In the genomic region with DNA sequence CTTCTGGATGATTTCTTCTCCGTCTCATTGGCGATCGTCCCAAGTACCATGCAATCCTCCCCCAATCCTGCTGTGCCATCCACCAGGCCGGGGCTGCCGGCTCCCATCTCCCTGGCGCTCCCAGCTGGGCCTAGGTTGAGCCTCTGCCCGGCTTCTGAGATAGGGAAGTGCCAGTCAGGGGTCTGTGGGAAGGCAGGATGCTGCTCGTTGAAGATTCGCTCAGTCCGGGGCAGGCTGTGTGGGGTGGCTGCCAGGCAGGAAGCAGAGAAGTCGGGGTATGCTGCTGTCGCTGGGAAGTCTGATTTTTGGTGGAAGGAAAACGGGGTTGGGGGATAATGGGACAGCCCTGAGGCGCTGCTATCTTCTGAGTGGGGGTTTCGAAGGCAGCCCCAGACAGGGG, we compare ENCODE assay signal across 12 mouse cellular contexts. TPM values are rescaled to one million over a fixed set of nuclear protein-coding genes. Genes with fewer than 3 reads are reported as not detected.
A peak's percentile ranks its signal among the peaks of the same experiment; 100 is the strongest.
DNase-seq lines count a peak whose midpoint lies in the region; ATAC-seq and TF ChIP-seq lines count a peak whose summit lies in the region.
"Had no signal": no experiment of that assay in that cellular context is flagged by ENCODE, and none has a peak within 500 bp of the region (broad histone marks: within the 10 kb centered on the region; RNA-seq: fewer than 3 reads in every experiment).

No protein-coding gene starts in this region.

- peak overlapping the region; percentile 20; the same call in 1 of the 2 replicates for H3K4me3 ChIP-seq in E14TG2a.4 (replicated peaks; ENCODE audit: low read length)
- peak overlapping the region; percentile 38 for H3K4me3 ChIP-seq in heart, embryonic 12.5 days
- no peak overlapping the region for H3K4me3 ChIP-seq in hindbrain, embryonic 10.5 days
- H3K4me3 ChIP-seq in forebrain, postnatal 0 days (ENCODE audit: low read depth, low read length): no peak overlapping the region
- H3K4me3 ChIP-seq: hindbrain, embryonic 15.5 days had no signal

- H3K9ac ChIP-seq in heart, embryonic 12.5 days: peak overlapping the region; percentile 75
- no peak overlapping the region for H3K9ac ChIP-seq in forebrain, postnatal 0 days
- H3K9ac ChIP-seq: hindbrain, embryonic 15.5 days had no signal

- peaks cover 96% of the 10 kb centered on the region for H3K4me1 ChIP-seq in E14TG2a.4 (replicated peaks; ENCODE audit: low read depth, low read length)
- peaks cover 60% of the 10 kb centered on the region for H3K4me1 ChIP-seq in heart, embryonic 12.5 days (replicated peaks)
- peaks cover 65% of the 10 kb centered on the region for H3K4me1 ChIP-seq in hindbrain, embryonic 10.5 days (replicated peaks)
- peaks cover 13% of the 10 kb centered on the region for H3K4me1 ChIP-seq in forebrain, postnatal 0 days (ENCODE audit: insufficient read depth)

- 30% methylated on average over 15 of the region's 15 CpGs for WGBS in heart, embryonic 12.5 days
- WGBS in hindbrain, embryonic 10.5 days: 35% methylated on average over 15 of the region's 15 CpGs
- WGBS in forebrain, postnatal 0 days: 37% methylated on average over 15 of the region's 15 CpGs

- peaks cover 38% of the 10 kb centered on the region for H3K27me3 ChIP-seq in E14TG2a.4 (ENCODE audit: insufficient read depth, low read length)
- H3K27me3 ChIP-seq in heart, embryonic 12.5 days (replicated peaks): peaks cover 12% of the 10 kb centered on the region; the same call in 1 of the 2 replicates
- peaks cover 55% of the 10 kb centered on the region for H3K27me3 ChIP-seq in hindbrain, embryonic 10.5 days (ENCODE audit: insufficient read depth, poor library complexity, severe bottlenecking)
- no peaks in the 10 kb centered on the region for H3K27me3 ChIP-seq in forebrain, postnatal 0 days (ENCODE audit: insufficient read depth, low read length)

- peak; percentile 31; the same call in 1 of the 2 replicates for ATAC-seq in heart, embryonic 12.5 days (ENCODE audit: insufficient number of reproducible peaks, low FRiP score)
- no peak for ATAC-seq in forebrain, postnatal 0 days

- H3K36me3 ChIP-seq in E14TG2a.4 (ENCODE audit: insufficient read depth, low read length): no peaks in the 10 kb centered on the region
- H3K36me3 ChIP-seq in heart, embryonic 12.5 days: no peaks in the 10 kb centered on the region
- no peaks in the 10 kb centered on the region for H3K36me3 ChIP-seq in hindbrain, embryonic 10.5 days
- H3K36me3 ChIP-seq in forebrain, postnatal 0 days (ENCODE audit: insufficient read depth): no peaks in the 10 kb centered on the region
- H3K36me3 ChIP-seq: hindbrain, embryonic 15.5 days had no signal

- H3K9me3 ChIP-seq in E14TG2a.4 (ENCODE audit: low read length): peaks cover 2% of the 10 kb centered on the region; the same call in 1 of the 2 replicates
- no peaks in the 10 kb centered on the region for H3K9me3 ChIP-seq in heart, embryonic 12.5 days (replicated peaks)
- H3K9me3 ChIP-seq in hindbrain, embryonic 10.5 days: no peaks in the 10 kb centered on the region
- H3K9me3 ChIP-seq in forebrain, postnatal 0 days (ENCODE audit: low read length): no peaks in the 10 kb centered on the region
- H3K9me3 ChIP-seq: hindbrain, embryonic 15.5 days had no signal

- H3K27ac ChIP-seq in heart, embryonic 12.5 days (ENCODE audit: poor library complexity, severe bottlenecking): peak overlapping the region; percentile 67; the same call in 1 of the 2 replicates
- H3K27ac ChIP-seq in hindbrain, embryonic 10.5 days: no peak overlapping the region
- no peak overlapping the region for H3K27ac ChIP-seq in forebrain, postnatal 0 days (ENCODE audit: low read depth, low read length)
- H3K27ac ChIP-seq: hindbrain, embryonic 15.5 days had no signal

- intact Hi-C loops in heart, postnatal 25 days (cut with DNase I): loop anchor here (5.0 kb wide), 1 partner anchor 61 kb away; no protein-coding TSS in a partner anchor

- H3K4me2 ChIP-seq in heart, embryonic 12.5 days: peak overlapping the region; percentile 58
- no peak overlapping the region for H3K4me2 ChIP-seq in forebrain, postnatal 0 days (ENCODE audit: low read depth)
- H3K4me2 ChIP-seq: hindbrain, embryonic 15.5 days had no signal

- DNase-seq in heart, adult 11 months: peak; percentile 96
- DNase-seq in heart, postnatal 25 days (ENCODE audit: low spot score): no peak
- peak; percentile 53 to 70 for DNase-seq in kidney, postnatal 25 days
- DNase-seq in embryo, embryonic 10 days (ENCODE audit: low spot score): no peak
- no peak for DNase-seq in hindbrain, embryonic 10.5 days (ENCODE audit: low spot score)
- no peak for DNase-seq in forebrain, postnatal 0 days
- DNase-seq: right cerebral cortex, postnatal 25 days had no signal

- TF ChIP-seq CTCF in E14TG2a.4 (conservative IDR thresholded peaks at IDR 0.05; ENCODE audit: low read length): no peak
- TF ChIP-seq CTCF in forebrain, postnatal 0 days (IDR thresholded peaks at IDR 0.05; ENCODE audit: low read depth): no peak

RNA-seq across cellular contexts. Expression of a gene that starts 0.6 kb away (rescaled TPM):
- 1 to 10 TPM; 7.8 to 9.9 TPM for total RNA-seq in heart, postnatal 25 days (2021)
- polyA plus RNA-seq in heart, embryonic 12.5 days (2016; fragmentation: Nextera tagmentation; extraction: Ambion mirVana): 22.7 and 24.1 TPM in 2 replicates
- polyA plus RNA-seq in hindbrain, embryonic 10.5 days (2016; fragmentation: Nextera tagmentation; extraction: Ambion mirVana): 0.81 and 1.6 TPM in 2 replicates
- 1.1 and 2.0 TPM in 2 replicates for total RNA-seq in forebrain, postnatal 0 days (2014; rRNA removed)
- polyA plus RNA-seq in forebrain, postnatal 0 days (2015; fragmentation: Nextera tagmentation; extraction: Ambion mirVana): 0.58 and 0.68 TPM in 2 replicates
- total RNA-seq: liver, adult 2 months; monocyte, adult 5-6 weeks had no signal
- polyA plus RNA-seq: liver, adult 2 months had no signal

Comparison
In these comparisons a context has a peak if more than half of its experiments do, and no peak if none do; other contexts are left out.
1. DNase-seq: peak in heart, adult 11 months (single experiment) and kidney, postnatal 25 days (2 of 2); none in heart, postnatal 25 days (single experiment), embryo, embryonic 10 days (single experiment), hindbrain, embryonic 10.5 days (single experiment) and forebrain, postnatal 0 days (single experiment).
2. H3K4me3 ChIP-seq: peak in E14TG2a.4 (single experiment) and heart, embryonic 12.5 days (single experiment); none in hindbrain, embryonic 10.5 days (single experiment) and forebrain, postnatal 0 days (single experiment).